Mouse (Mus musculus): ENCODE results near the gene Gpd1l. TPM values are rescaled to one million over a fixed set of nuclear protein-coding genes. Genes with fewer than 3 reads are reported as not detected.

Gpd1l gene
- polyA plus RNA-seq, 1 experiment from 2014 or later, result 15.2 TPM

Other genes with a start within 250 kb of the Gpd1l start
- 37.7 and 55.9 TPM in 2 replicates for gene Dync1li1, start 245.2 kb downstream of the Gpd1l start, polyA plus RNA-seq (2014; fragmentation: Nextera tagmentation; extraction: Ambion mirVana)
- 25.0 and 53.0 TPM in 2 replicates for gene Cmtm6, start 202.9 kb downstream of the Gpd1l start, polyA plus RNA-seq (2014; fragmentation: Nextera tagmentation; extraction: Ambion mirVana)
- gene Cmtm7, start 152.1 kb downstream of the Gpd1l start, polyA plus RNA-seq (2014; fragmentation: Nextera tagmentation; extraction: Ambion mirVana), result 92.7 and 108 TPM in 2 replicates
- 36.0 and 43.0 TPM in 2 replicates for gene Cmtm8, start 89.8 kb downstream of the Gpd1l start, polyA plus RNA-seq (2014; fragmentation: Nextera tagmentation; extraction: Ambion mirVana)
- gene Osbpl10, start 44.6 kb upstream of the Gpd1l start, polyA plus RNA-seq (2014; fragmentation: Nextera tagmentation; extraction: Ambion mirVana), result 2.1 and 2.6 TPM in 2 replicates
- gene Rps27rt, start 48.8 kb upstream of the Gpd1l start, polyA plus RNA-seq (2014; fragmentation: Nextera tagmentation; extraction: Ambion mirVana), result 479 and 639 TPM in 2 replicates

Data from kidney, embryonic 14.5 days (tissue).